Mouse (Mus musculus): ENCODE measurements around the gene Mdn1. TPM values are rescaled to one million over a fixed set of nuclear protein-coding genes. Genes with fewer than 3 reads are reported as not detected.

The Mdn1 gene
- polyA plus RNA-seq (2012; rRNA removed): 2.4 and 3.0 TPM in 2 replicates

DNA sequence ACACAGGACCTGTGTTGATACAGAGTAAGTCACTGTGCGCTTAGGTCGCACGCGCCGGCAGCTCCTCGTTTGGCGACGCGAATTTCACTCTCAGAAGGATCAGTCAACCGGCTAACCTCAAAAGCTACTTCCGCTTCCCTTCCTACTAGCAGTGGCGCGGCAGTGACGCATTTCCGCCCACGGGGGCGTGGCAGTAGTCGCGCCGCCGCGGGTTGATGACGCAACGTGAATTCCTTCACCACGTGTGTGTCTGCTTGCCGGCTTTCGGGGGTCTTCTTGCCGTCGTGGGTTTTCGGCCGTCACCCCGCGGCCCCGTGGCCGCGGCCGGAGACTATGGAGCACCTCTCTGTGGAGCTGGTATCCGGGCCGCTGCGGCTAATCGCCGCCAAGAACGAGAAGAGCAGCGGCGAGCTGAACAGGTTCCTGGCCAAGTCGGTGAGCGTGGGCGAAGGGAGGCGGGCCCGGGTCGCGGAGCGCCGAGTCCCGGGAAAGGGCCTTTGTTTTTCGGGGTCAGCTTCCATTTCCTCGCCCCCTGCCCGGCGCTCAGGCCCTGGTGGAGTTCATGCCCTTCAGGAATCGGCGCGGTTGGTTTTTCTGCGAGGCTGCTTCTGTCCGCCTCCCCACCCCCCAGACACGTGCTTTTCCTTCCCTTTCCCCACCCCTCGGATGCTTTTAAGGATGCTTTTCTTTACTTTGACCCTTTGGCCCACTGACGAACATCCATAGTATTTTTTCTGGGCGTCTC is at the start of gene Mdn1:
Gene Mdn1, plus strand, starts transcription at position 202 of the 745 bp plus-strand sequence.

DNA sequence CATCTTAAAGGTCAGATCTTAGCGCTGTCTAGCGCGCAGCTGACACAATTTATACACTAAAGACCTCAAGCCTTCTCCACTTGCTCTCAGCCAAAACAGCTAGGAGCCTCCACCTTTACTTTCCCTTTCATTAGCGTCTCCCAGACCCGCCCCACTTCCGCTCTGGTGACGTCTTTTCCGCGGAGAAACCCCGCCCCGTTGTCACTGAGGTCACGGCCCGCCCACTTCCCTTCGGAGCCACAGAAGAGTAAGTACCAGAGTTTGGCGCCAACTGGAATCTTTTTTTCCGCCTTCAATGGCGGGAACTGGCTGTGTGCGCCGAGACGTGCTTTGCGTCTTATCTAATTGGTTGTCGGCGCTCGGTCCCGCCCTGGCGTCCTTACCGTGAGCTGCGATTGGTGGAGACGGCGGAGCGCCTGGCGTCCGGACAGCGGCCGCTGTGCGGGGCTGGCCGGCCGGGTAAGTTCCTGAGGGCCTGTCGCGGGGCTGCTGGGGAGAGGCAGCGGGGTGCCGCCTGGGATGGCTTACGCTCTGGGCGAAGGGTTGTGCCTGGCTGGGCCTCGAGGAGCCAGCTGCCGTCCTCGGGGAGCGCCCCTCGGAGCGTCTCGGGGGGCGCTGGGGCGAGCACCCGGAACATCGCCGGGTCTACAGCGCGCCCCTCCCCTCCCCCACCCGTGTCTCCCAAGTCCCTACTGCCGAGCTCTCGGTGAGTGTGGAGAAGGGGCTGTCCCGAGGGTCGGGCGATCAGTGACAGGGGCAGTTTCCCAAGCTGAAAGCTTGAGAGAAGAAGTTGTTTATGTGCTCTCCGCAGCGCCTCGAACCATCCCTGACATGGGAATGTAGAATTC is 41.7 kb upstream of the Mdn1 start, which contains the start of gene Casp8ap2:
Gene Casp8ap2, plus strand, starts transcription at position 418 of the 848 bp plus-strand sequence.

DNA sequence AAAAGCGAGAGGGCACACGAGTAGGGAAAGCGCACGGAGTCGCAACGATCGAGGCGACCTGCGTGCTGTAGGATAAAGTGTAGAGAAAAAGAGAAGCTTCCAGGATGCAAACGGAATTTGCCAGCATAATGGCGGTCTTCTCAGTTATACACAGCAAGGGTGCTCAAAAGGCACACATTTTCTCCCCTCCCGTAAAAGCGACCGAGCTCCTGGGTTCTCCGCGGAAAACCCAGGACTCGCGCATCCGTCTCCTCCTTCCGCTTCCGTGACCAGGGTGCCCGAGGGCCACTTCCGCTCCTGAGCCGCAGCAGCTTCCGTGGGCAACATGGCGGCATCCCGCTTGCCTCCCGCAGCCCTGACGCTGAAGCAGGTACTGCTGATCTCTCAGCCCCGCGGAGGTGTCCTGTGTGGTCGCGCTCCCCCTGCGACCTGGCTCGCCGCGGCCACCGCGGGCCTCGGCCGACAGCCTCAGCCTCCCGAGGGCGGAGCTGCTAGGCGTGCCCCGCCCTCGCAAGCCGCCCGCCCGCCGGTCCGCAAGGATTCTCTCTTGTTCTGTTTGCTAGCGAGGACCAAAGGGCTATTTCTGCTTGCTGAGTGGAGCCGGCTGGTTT is 143.2 kb downstream of the Mdn1 start, which contains the start of gene Lyrm2:
Gene Lyrm2, plus strand, starts transcription at position 288 of the 611 bp plus-strand sequence.

Other genes starting within 250 kb of the Mdn1 start
- gene Gja10, start 54.4 kb upstream of the Mdn1 start, polyA plus RNA-seq (2012; rRNA removed): not detected in 2 replicates
- 0.23 and 1.3 TPM in 2 replicates for gene Casp8ap2, start 41.7 kb upstream of the Mdn1 start, polyA plus RNA-seq (2012; rRNA removed)
- 3.3 and 4.8 TPM in 2 replicates for gene Lyrm2, start 143.1 kb downstream of the Mdn1 start, polyA plus RNA-seq (2012; rRNA removed)